Mouse (Mus musculus): Measurements from ENCODE around the gene Abhd14b.

GRCm38 (mm10) chr9:106421033-106421864, 26.0 kb upstream of the Abhd14b start:
- TF ChIP-seq CTCF (IDR thresholded peaks at IDR 0.05; ENCODE audit: extremely low read depth, insufficient read depth, insufficient read length, insufficient replicate concordance) (no peak), POLR2A (IDR thresholded peaks at IDR 0.05; ENCODE audit: low read depth, low read length) (no peak)
